Mouse (Mus musculus): ENCODE measurements around the gene Tfip11. TPM values are rescaled to one million over a fixed set of nuclear protein-coding genes. Genes with fewer than 3 reads are reported as not detected.

Gene Tfip11
- polyA plus RNA-seq, 1 experiment, result 29.8 TPM

DNA sequence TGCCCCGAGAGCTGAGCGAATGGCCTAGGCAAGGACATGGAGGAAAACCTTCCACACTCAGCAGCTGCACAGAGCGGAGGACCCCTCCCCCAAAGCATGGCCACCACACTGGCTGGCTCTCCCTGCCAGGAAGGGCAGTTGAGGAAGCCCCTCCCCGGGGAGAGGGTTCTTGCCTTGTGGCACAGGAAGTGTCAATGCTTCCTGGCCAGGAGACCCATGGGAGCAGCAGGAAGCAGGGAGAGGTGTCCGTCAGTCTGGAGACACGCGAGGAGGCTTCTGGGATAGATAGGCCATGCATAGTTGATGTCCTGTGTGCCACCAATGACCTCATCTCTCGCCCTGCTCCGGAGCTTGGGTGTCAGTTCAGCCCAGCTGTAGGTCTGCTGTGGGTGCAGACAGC, 30.2 kb downstream of the Tfip11 start:
- no peak for TF ChIP-seq POLR2A (IDR thresholded peaks at IDR 0.05; ENCODE audit: low read depth, low read length)
- no peak for TF ChIP-seq CTCF (IDR thresholded peaks at IDR 0.05; ENCODE audit: extremely low read depth, insufficient read depth, insufficient read length, insufficient replicate concordance)
- WGBS, result 86% methylated on average over 9 of the region's 9 CpGs
- H3K4me1 ChIP-seq (ENCODE audit: control insufficient read depth, insufficient read depth, insufficient read length), result no peaks in the 10 kb centered on the region
- H3K27me3 ChIP-seq (ENCODE audit: control insufficient read depth, insufficient read depth, low read length), result no peaks in the 10 kb centered on the region
- no peak overlapping the region for H3K27ac ChIP-seq (ENCODE audit: insufficient read depth, low read length)
- H3K36me3 ChIP-seq (ENCODE audit: control insufficient read depth, insufficient read depth, low read length), result peaks cover 7% of the 10 kb centered on the region
- H3K4me3 ChIP-seq (ENCODE audit: extremely low read depth, insufficient read depth, insufficient read length), result no peak overlapping the region
- DNase-seq (ENCODE audit: low read depth in 1 of 2, low spot score in 2 of 2), result no peak

DNA sequence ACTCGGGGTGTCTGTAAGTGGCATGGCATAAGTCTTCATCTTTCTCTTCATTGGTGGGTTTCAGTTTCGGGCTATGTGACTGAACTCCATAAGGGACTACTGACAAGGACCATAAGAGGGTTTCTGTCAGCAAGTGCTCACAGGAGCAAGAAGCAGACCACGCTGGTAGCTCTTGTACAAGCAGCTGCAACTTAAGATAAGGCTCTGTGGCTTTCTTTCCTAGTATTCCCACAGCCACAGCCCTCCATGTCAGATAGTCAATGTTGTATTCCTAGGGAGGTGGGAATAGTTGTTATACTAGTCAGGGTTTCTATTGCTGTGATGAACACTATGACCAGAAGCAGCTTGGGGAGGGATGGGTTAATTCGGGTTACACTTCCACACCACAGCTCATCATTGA, 33.4 kb downstream of the Tfip11 start:
- 57% methylated on average over 4 of the region's 4 CpGs for WGBS
- Histone ChIP-seq H3K36me3 (ENCODE audit: control insufficient read depth, insufficient read depth, low read length) (peaks cover 8% of the 10 kb centered on the region), H3K4me1 (ENCODE audit: control insufficient read depth, insufficient read depth, insufficient read length) (no peaks in the 10 kb centered on the region), H3K27me3 (ENCODE audit: control insufficient read depth, insufficient read depth, low read length) (no peaks in the 10 kb centered on the region), H3K4me3 (ENCODE audit: extremely low read depth, insufficient read depth, insufficient read length) (no peak overlapping the region), H3K27ac (ENCODE audit: insufficient read depth, low read length) (no peak overlapping the region)
- TF ChIP-seq CTCF (IDR thresholded peaks at IDR 0.05; ENCODE audit: extremely low read depth, insufficient read depth, insufficient read length, insufficient replicate concordance) (no peak), POLR2A (IDR thresholded peaks at IDR 0.05; ENCODE audit: low read depth, low read length) (no peak)
- DNase-seq (ENCODE audit: low read depth in 1 of 2, low spot score in 2 of 2), result no peak

DNA sequence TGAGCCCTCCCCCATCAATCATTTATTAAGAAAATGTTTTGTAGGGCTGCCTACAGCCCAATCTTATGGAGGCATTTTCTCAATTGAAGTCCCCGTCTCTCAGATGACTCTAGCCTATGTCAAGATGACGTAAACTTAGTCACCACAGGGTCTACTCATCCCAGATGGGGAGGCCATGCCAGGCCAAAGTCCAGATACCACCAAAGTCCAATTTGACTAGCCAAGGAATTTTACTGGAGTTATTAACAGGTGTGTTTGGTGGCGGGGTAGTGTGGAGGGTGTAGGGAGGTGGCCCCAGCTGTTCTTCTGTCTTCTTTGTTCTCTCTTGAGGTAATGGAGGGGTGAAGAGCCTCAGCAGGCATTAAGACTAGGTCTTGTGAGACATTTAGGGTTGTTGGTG, 33.9 kb downstream of the Tfip11 start:
- no peak for TF ChIP-seq POLR2A (IDR thresholded peaks at IDR 0.05; ENCODE audit: low read depth, low read length)
- TF ChIP-seq CTCF (IDR thresholded peaks at IDR 0.05; ENCODE audit: extremely low read depth, insufficient read depth, insufficient read length, insufficient replicate concordance), result no peak

DNA sequence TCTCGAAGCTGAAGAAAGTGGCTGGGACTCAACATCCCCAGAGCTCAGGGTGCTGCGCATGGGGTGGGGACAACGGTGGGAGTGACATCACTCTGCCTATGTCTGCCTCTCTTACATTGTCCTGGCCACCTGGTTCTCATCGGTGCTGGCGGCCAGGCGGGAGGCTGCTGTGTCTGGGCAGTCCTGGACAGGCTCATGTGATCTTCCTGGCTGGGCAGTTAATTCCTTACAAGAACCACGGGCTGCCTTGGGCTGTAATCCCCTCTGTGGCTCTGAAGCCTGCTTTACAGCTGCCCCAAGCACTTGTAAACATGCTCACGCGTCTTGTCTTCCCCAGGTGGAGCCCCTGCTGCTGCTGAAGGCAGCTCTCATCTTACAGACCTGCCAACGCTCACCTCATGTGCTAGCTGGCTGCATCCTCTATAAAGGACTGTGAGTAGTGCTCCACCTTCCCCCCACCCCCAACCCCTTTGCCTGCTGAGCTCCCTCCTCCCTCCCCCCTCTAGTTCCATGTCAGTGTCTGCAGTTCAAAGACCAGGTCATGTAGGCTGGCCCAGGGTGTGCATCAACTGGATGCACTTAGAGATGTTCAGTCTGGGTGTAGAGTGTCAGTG, 38.1 kb downstream of the Tfip11 start:
- Histone ChIP-seq H3K36me3 (ENCODE audit: control insufficient read depth, insufficient read depth, low read length) (peaks cover 7% of the 10 kb centered on the region), H3K27ac (ENCODE audit: insufficient read depth, low read length) (no peak overlapping the region), H3K27me3 (ENCODE audit: control insufficient read depth, insufficient read depth, low read length) (no peaks in the 10 kb centered on the region), H3K4me1 (ENCODE audit: control insufficient read depth, insufficient read depth, insufficient read length) (peaks cover 12% of the 10 kb centered on the region), H3K4me3 (ENCODE audit: extremely low read depth, insufficient read depth, insufficient read length) (no peak overlapping the region)
- no peak for DNase-seq (ENCODE audit: low read depth in 1 of 2, low spot score in 2 of 2)
- WGBS, result 90% methylated on average over 10 of the region's 10 CpGs
- TF ChIP-seq CTCF (IDR thresholded peaks at IDR 0.05; ENCODE audit: extremely low read depth, insufficient read depth, insufficient read length, insufficient replicate concordance), result no peak
- no peak for TF ChIP-seq POLR2A (IDR thresholded peaks at IDR 0.05; ENCODE audit: low read depth, low read length)

More for the DNA sequence above, 33.9 kb downstream of the Tfip11 start:
- peaks cover 11% of the 10 kb centered on the region for H3K36me3 ChIP-seq (ENCODE audit: control insufficient read depth, insufficient read depth, low read length)
- H3K4me3 ChIP-seq (ENCODE audit: extremely low read depth, insufficient read depth, insufficient read length), result no peak overlapping the region
- no peak for DNase-seq (ENCODE audit: low read depth in 1 of 2, low spot score in 2 of 2)
- H3K27ac ChIP-seq (ENCODE audit: insufficient read depth, low read length), result no peak overlapping the region
- H3K4me1 ChIP-seq (ENCODE audit: control insufficient read depth, insufficient read depth, insufficient read length), result no peaks in the 10 kb centered on the region
- no peaks in the 10 kb centered on the region for H3K27me3 ChIP-seq (ENCODE audit: control insufficient read depth, insufficient read depth, low read length)
- 91% methylated on average over 3 of the region's 3 CpGs for WGBS

DNA sequence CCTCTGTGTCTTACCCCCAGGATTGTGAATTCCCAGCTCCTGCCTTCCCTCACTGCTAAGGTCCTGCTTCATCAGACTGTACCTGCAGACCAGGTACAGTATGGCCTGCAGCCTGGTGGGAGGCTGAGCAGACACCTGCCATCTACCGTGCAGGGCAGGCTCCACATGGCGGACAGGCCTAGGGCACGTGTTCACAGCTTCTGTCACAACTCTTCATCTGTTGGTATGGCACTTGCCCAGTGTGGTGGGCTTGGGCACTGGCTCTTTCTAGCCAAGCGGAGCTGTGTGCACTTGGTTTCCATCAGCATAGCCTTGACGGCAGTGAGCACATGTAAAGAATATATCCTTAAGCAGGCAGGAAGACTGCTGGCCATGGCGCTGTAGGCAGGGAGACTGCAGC, 40.7 kb downstream of the Tfip11 start:
- peaks cover 18% of the 10 kb centered on the region for H3K4me1 ChIP-seq (ENCODE audit: control insufficient read depth, insufficient read depth, insufficient read length)
- no peak for TF ChIP-seq CTCF (IDR thresholded peaks at IDR 0.05; ENCODE audit: extremely low read depth, insufficient read depth, insufficient read length, insufficient replicate concordance)
- no peak for TF ChIP-seq POLR2A (IDR thresholded peaks at IDR 0.05; ENCODE audit: low read depth, low read length)
- H3K27ac ChIP-seq (ENCODE audit: insufficient read depth, low read length), result no peak overlapping the region
- no peak for DNase-seq (ENCODE audit: low read depth in 1 of 2, low spot score in 2 of 2)
- peaks cover 10% of the 10 kb centered on the region for H3K36me3 ChIP-seq (ENCODE audit: control insufficient read depth, insufficient read depth, low read length)
- 93% methylated on average over 6 of the region's 6 CpGs for WGBS
- H3K4me3 ChIP-seq (ENCODE audit: extremely low read depth, insufficient read depth, insufficient read length), result no peak overlapping the region
- H3K27me3 ChIP-seq (ENCODE audit: control insufficient read depth, insufficient read depth, low read length), result no peaks in the 10 kb centered on the region

DNA sequence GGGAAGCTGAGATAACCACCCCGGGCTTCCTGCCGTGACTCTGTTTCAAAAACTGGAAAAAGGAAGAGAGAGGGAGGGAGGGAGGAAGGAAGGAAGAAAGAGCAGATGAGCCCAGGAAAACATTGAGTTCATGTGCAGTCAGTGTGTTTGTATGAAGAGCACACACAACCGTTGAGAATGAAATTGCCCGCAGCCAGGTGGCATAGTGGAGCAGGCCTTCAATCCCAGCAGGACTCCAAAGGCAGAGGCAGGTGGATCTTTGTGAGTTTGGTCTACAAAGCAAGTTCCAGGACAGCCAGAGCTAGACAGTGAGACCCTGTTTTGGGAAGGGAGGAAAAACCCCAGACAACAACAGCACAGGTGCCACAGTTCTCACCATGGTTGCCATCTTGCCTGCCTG, 41.2 kb downstream of the Tfip11 start:
- Histone ChIP-seq H3K4me1 (ENCODE audit: control insufficient read depth, insufficient read depth, insufficient read length) (peaks cover 18% of the 10 kb centered on the region), H3K27me3 (ENCODE audit: control insufficient read depth, insufficient read depth, low read length) (no peaks in the 10 kb centered on the region), H3K4me3 (ENCODE audit: extremely low read depth, insufficient read depth, insufficient read length) (no peak overlapping the region), H3K36me3 (ENCODE audit: control insufficient read depth, insufficient read depth, low read length) (peaks cover 8% of the 10 kb centered on the region), H3K27ac (ENCODE audit: insufficient read depth, low read length) (no peak overlapping the region)
- DNase-seq (ENCODE audit: low read depth in 1 of 2, low spot score in 2 of 2), result no peak
- TF ChIP-seq POLR2A (IDR thresholded peaks at IDR 0.05; ENCODE audit: low read depth, low read length) (no peak), CTCF (IDR thresholded peaks at IDR 0.05; ENCODE audit: extremely low read depth, insufficient read depth, insufficient read length, insufficient replicate concordance) (no peak)
- 81% methylated on average over 4 of the region's 4 CpGs for WGBS

DNA sequence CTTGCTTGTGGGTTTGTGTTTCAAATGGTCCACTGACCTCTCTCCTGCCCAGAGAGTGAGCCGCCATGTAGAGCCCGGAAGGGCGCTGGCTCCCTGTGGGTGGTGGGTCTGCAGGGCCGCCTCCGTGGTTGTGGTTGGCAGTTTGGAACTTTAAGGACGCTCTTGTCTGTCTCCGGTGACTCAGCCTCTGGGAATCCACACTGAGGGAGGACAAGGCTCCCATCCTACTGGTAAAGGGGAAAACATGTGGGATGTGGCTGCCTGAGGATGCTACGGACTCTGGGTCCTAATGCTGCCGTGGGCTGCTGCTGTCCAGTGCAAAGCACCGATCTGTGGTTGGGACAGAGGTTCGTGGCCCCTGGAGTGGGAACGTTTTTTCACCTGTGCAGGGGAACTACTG, 41.8 kb downstream of the Tfip11 start:
- H3K4me3 ChIP-seq (ENCODE audit: extremely low read depth, insufficient read depth, insufficient read length), result no peak overlapping the region
- no peak for DNase-seq (ENCODE audit: low read depth in 1 of 2, low spot score in 2 of 2)
- H3K27me3 ChIP-seq (ENCODE audit: control insufficient read depth, insufficient read depth, low read length), result no peaks in the 10 kb centered on the region
- peaks cover 8% of the 10 kb centered on the region for H3K36me3 ChIP-seq (ENCODE audit: control insufficient read depth, insufficient read depth, low read length)
- 51% methylated on average over 12 of the region's 12 CpGs for WGBS
- no peak overlapping the region for H3K27ac ChIP-seq (ENCODE audit: insufficient read depth, low read length)
- TF ChIP-seq CTCF (IDR thresholded peaks at IDR 0.05; ENCODE audit: extremely low read depth, insufficient read depth, insufficient read length, insufficient replicate concordance) (no peak), POLR2A (IDR thresholded peaks at IDR 0.05; ENCODE audit: low read depth, low read length) (no peak)
- H3K4me1 ChIP-seq (ENCODE audit: control insufficient read depth, insufficient read depth, insufficient read length), result peaks cover 18% of the 10 kb centered on the region
